Mouse (Mus musculus) MEL (cell line): ENCODE data around the gene Abhd17b. TPM values are rescaled to one million over a fixed set of nuclear protein-coding genes. Genes with fewer than 3 reads are reported as not detected.

Experiments
- DNase-seq: peaks from one replicate; pipeline ENCODE4 v3.0.0; 2011; ENCODE audit warnings: low read depth, low spot score
- H3K27ac ChIP-seq: 2 replicates; pipeline ENCODE4 v1.5.1; 2012; ENCODE audit warnings: low read depth, mild to moderate bottlenecking, control low read depth, low read length, moderate library complexity; ENCODE audit not compliant: control insufficient read depth
- H3K27me3 ChIP-seq, 2 experiments: fragments of 150-350 bp in 1 of 2; sonication (generic) in 1 of 2; 2 replicates each; pipeline ENCODE4 v1.6.1; 2012; ENCODE audit warnings: low read length in 2 of 2, mild to moderate bottlenecking in 2 of 2, improper control_type of control experiment in 1 of 2, moderate library complexity in 1 of 2; ENCODE audit not compliant: insufficient read depth in 2 of 2, control insufficient read depth in 1 of 2
- H3K36me3 ChIP-seq, 2 experiments: 2 replicates each; pipeline ENCODE4 v1.6.1; 2012 to 2014; ENCODE audit warnings: low read length in 2 of 2, improper control_type of control experiment in 1 of 2, inconsistent platforms in 1 of 2, mild to moderate bottlenecking in 1 of 2; ENCODE audit not compliant: insufficient read depth in 2 of 2, control insufficient read depth in 1 of 2
- H3K4me1 ChIP-seq, 2 experiments: fragments of 150-350 bp in 1 of 2; sonication (generic) in 1 of 2; 2 replicates each; pipeline ENCODE4 v1.6.1; 2012; ENCODE audit warnings: low read length in 2 of 2, improper control_type of control experiment in 1 of 2, mild to moderate bottlenecking in 1 of 2; ENCODE audit not compliant: insufficient read depth in 2 of 2, control insufficient read depth in 1 of 2
- H3K4me3 ChIP-seq, 2 experiments: fragments of 150-350 bp in 1 of 2; sonication (generic) in 1 of 2; 2 replicates each; pipeline ENCODE4 v1.5.1; 2012; ENCODE audit warnings: low read depth in 2 of 2, low read length in 2 of 2, mild to moderate bottlenecking in 2 of 2, moderate library complexity in 2 of 2, control low read depth in 1 of 2, improper control_type of control experiment in 1 of 2; ENCODE audit not compliant: control insufficient read depth in 1 of 2, insufficient read depth in 1 of 2
- H3K79me2 ChIP-seq: 2 replicates; pipeline ENCODE4 v1.6.1; 2012; ENCODE audit warnings: mild to moderate bottlenecking, low read length, moderate library complexity; ENCODE audit not compliant: control insufficient read depth, poor library complexity, insufficient read depth
- H3K9ac ChIP-seq: 2 replicates; pipeline ENCODE4 v1.6.1; 2012; ENCODE audit warnings: low read depth, mild to moderate bottlenecking, control low read depth, low read length, moderate library complexity; ENCODE audit not compliant: control insufficient read depth, poor library complexity, severe bottlenecking
- H3K9me3 ChIP-seq: fragments of 150-350 bp; sonication (generic); replicated peaks from 2 replicates; pipeline ENCODE4 v1.6.1; 2012; ENCODE audit warnings: mild to moderate bottlenecking, low read length, improper control_type of control experiment, moderate library complexity; ENCODE audit not compliant: insufficient read depth
- BHLHE40 ChIP-seq: IDR thresholded peaks from 2 replicates; pipeline ENCODE4 v1.6.1; 2012; ENCODE audit warnings: low read depth, mild to moderate bottlenecking, inconsistent platforms, low read length, improper control_type of control experiment, borderline replicate concordance
- CHD2 ChIP-seq: IDR thresholded peaks from 2 replicates; pipeline ENCODE4 v1.6.1; 2011; ENCODE audit warnings: low read length, improper control_type of control experiment
- E2F4 ChIP-seq: IDR thresholded peaks from 2 replicates; pipeline ENCODE4 v1.6.1; 2011; ENCODE audit warnings: low read depth, low read length, improper control_type of control experiment, borderline replicate concordance
- EP300 ChIP-seq, 2 experiments: IDR thresholded peaks; 2 replicates each; pipeline ENCODE4 v1.6.1; 2011; ENCODE audit warnings: improper control_type of control experiment in 2 of 2, low read length in 2 of 2, low read depth in 1 of 2, mild to moderate bottlenecking in 1 of 2
- ETS1 ChIP-seq: IDR thresholded peaks from 2 replicates; pipeline ENCODE4 v1.6.1; 2012; ENCODE audit warnings: low read depth, mild to moderate bottlenecking, inconsistent platforms, low read length, improper control_type of control experiment, moderate library complexity
- GABPA ChIP-seq: IDR thresholded peaks from 2 replicates; pipeline ENCODE4 v1.6.1; 2012; ENCODE audit warnings: low read depth, mild to moderate bottlenecking, inconsistent platforms, low read length, improper control_type of control experiment, moderate library complexity
- GATA1 ChIP-seq: IDR thresholded peaks from 2 replicates; pipeline ENCODE4 v1.6.1; 2011; ENCODE audit warnings: low read depth, low read length, improper control_type of control experiment
- KAT2A ChIP-seq: conservative IDR thresholded peaks from 2 replicates; pipeline ENCODE4 v1.6.1; 2012; ENCODE audit warnings: low read depth, low read length, improper control_type of control experiment, inconsistent platforms
- MAX ChIP-seq: IDR thresholded peaks from 2 replicates; pipeline ENCODE4 v1.6.1; 2011; ENCODE audit warnings: low read length, improper control_type of control experiment
- MAZ ChIP-seq: IDR thresholded peaks from 2 replicates; pipeline ENCODE4 v1.6.1; 2012; ENCODE audit warnings: low read depth, mild to moderate bottlenecking, inconsistent platforms, low read length, improper control_type of control experiment
- MXI1 ChIP-seq: IDR thresholded peaks from 2 replicates; pipeline ENCODE4 v1.6.1; 2011; ENCODE audit warnings: mild to moderate bottlenecking, low read depth, low read length, improper control_type of control experiment
- MYB ChIP-seq: IDR thresholded peaks from 2 replicates; pipeline ENCODE4 v1.6.1; 2011; ENCODE audit warnings: mild to moderate bottlenecking, low read depth, low read length, improper control_type of control experiment
- MYC ChIP-seq: IDR thresholded peaks from 2 replicates; pipeline ENCODE4 v1.6.1; 2011; ENCODE audit warnings: low read depth, mild to moderate bottlenecking, low read length, improper control_type of control experiment, moderate library complexity
- NELFE ChIP-seq: IDR thresholded peaks from 2 replicates; pipeline ENCODE4 v1.6.1; 2011; ENCODE audit warnings: low read depth, low read length, improper control_type of control experiment
- NRF1 ChIP-seq: IDR thresholded peaks from 2 replicates; pipeline ENCODE4 v1.6.1; 2014; ENCODE audit warnings: low read depth, mild to moderate bottlenecking, inconsistent platforms, low read length, improper control_type of control experiment, moderate library complexity; ENCODE audit not compliant: poor library complexity, insufficient read depth, severe bottlenecking
- POLR2AphosphoS2 ChIP-seq: IDR thresholded peaks from 2 replicates; pipeline ENCODE4 v1.6.1; 2011; ENCODE audit warnings: low read length, improper control_type of control experiment
- POLR2AphosphoS5 ChIP-seq: IDR thresholded peaks from 2 replicates; pipeline ENCODE4 v1.6.1; 2012; ENCODE audit warnings: low read depth, borderline replicate concordance, mild to moderate bottlenecking, inconsistent platforms, low read length, moderate library complexity, mixed read lengths
- SIN3A ChIP-seq: IDR thresholded peaks from 2 replicates; pipeline ENCODE4 v1.6.1; 2012; ENCODE audit warnings: low read length, improper control_type of control experiment, inconsistent platforms
- SMC3 ChIP-seq: IDR thresholded peaks from 2 replicates; pipeline ENCODE4 v1.6.1; 2011; ENCODE audit warnings: low read depth, low read length, improper control_type of control experiment
- TCF12 ChIP-seq: IDR thresholded peaks from 2 replicates; pipeline ENCODE4 v1.6.1; 2014; ENCODE audit warnings: low read depth, mild to moderate bottlenecking, inconsistent platforms, low read length, improper control_type of control experiment, moderate library complexity
- ZC3H11A ChIP-seq: IDR thresholded peaks from 2 replicates; pipeline ENCODE4 v1.6.1; 2012; ENCODE audit warnings: low read depth, mild to moderate bottlenecking, inconsistent platforms, low read length, improper control_type of control experiment
- ZNF384 ChIP-seq: IDR thresholded peaks from 2 replicates; pipeline ENCODE4 v1.6.1; 2012; ENCODE audit warnings: low read depth, mild to moderate bottlenecking, inconsistent platforms, low read length, improper control_type of control experiment
- polyA plus RNA-seq, 2 experiments: library from polyadenylated mRNA; stranded (reverse) in 1 of 2; unstranded in 1 of 2; fragments of >175 nt in 1 of 2; fragments of >200 nt in 1 of 2; gene quantifications; 2 replicates each; pipeline versions ENCODE4 v1.2.1 to v1.2.4; 2012; ENCODE audit warnings: low replicate concordance in 2 of 2, low read depth in 1 of 2; ENCODE audit not compliant: insufficient read length in 2 of 2, insufficient read depth in 1 of 2, missing spikeins in 1 of 2
- total RNA-seq: library from RNA; depleted of rRNA; stranded (reverse); fragments of 300-350 nt; gene quantifications from 2 replicates; pipeline ENCODE4 v1.2.3, GENCODE M21; 2012

Gene Abhd17b
- total and polyA plus RNA-seq, 3 experiments: 15.8 to 173 (median 16.1) TPM

DNA sequence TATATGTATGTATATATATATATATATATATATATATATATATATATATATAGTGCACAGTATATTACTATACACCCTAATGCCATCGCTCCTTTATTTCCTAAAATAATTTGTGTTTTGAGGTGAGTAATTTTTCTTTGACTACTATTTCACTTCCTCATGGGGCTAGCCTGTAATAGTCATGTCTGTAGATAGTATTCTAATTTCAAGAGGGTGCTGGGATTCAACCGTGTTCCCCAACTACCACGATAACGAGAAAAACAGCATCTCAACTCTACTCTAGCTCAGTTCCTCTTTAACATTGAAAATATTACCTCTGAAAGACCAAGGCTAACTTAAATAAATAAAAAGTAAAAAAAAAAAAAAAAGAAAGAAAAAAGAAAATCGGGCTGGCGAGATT, 75.4 kb downstream of the Abhd17b start:
- TF ChIP-seq CHD2 (no peak), MAX (no peak), MAZ (no peak), EP300 (IDR thresholded peaks at IDR 0.05; ENCODE audit: low read depth in 1 of 2, low read length in 2 of 2) (no peak), POLR2AphosphoS5 (no peak), POLR2AphosphoS2 (no peak), MYB (no peak), SMC3 (no peak), SIN3A (no peak)
- H3K27me3 ChIP-seq: no peaks in the 10 kb centered on the region
- H3K9me3 ChIP-seq: no peaks in the 10 kb centered on the region
- H3K4me3 ChIP-seq: no peak overlapping the region
- DNase-seq: no peak
- no peaks in the 10 kb centered on the region for H3K36me3 ChIP-seq
- H3K27ac ChIP-seq: no peak overlapping the region
- no peaks in the 10 kb centered on the region for H3K4me1 ChIP-seq
- no peaks in the 10 kb centered on the region for H3K79me2 ChIP-seq
- no peak overlapping the region for H3K9ac ChIP-seq

DNA sequence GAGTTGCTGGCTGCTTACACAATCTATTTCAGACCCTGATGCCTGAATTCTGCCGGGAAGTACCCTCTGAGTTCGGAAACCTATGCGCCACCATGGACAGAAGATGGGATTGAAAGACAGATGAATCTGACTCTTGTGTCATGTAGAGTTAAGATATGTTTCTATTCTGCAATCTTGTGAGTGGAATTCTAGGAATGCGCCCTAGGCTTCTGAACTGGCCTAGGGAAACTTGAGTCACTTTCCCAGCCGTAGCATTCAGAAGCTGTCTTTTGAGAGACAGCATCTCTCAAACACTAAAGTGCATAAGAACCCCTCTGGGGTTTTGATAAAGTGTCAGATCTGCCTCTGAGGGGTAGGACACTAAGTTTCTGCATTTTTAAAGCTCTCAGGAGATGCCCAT, 78.9 kb downstream of the Abhd17b start:
- H3K27ac ChIP-seq: no peak overlapping the region
- peaks cover 0 to 14% of the 10 kb centered on the region in 2 experiments; a peak in 2 of 4 replicates for H3K36me3 ChIP-seq
- DNase-seq: no peak
- TF ChIP-seq ZC3H11A (no peak), SMC3 (no peak), TCF12 (no peak), BHLHE40 (no peak), GATA1 (no peak), ZNF384 (no peak), MYC (no peak)
- no peaks in the 10 kb centered on the region for H3K79me2 ChIP-seq
- H3K9ac ChIP-seq: no peak overlapping the region
- peaks cover 0 to 8% of the 10 kb centered on the region in 2 experiments; a peak in 3 of 4 replicates for H3K4me1 ChIP-seq
- no peaks in the 10 kb centered on the region for H3K27me3 ChIP-seq
- no peaks in the 10 kb centered on the region for H3K9me3 ChIP-seq
- H3K4me3 ChIP-seq: no peak overlapping the region

DNA sequence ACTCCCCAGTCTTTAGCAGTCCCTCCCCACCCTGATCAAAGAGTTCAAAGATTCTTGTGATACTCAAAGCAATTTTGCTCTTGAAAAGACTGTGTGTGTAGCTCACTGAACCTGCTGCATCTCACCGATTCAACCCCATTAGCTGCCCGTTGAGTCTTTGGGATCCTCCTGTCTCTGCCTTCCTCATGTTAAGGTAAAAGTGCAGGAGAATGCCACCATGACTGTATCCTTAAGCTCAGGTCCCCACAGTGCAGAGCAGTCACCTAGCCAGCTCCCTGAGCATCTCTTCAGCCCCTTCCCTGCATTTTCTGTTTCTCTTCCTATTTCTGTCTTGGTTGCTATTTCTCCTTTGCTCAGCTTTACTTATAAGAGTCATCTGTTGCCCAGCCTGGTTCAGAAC, 80.2 kb downstream of the Abhd17b start:
- H3K4me3 ChIP-seq: no peak overlapping the region
- H3K36me3 ChIP-seq: peaks cover 0 to 17% of the 10 kb centered on the region in 2 experiments; a peak in 2 of 4 replicates
- no peak overlapping the region for H3K9ac ChIP-seq
- TF ChIP-seq GABPA (no peak), E2F4 (no peak), SMC3 (no peak), MAZ (no peak), ETS1 (no peak), KAT2A (no peak), NRF1 (no peak), GATA1 (no peak), NELFE (no peak), MYC (no peak), MXI1 (no peak)
- no peaks in the 10 kb centered on the region for H3K27me3 ChIP-seq
- no peaks in the 10 kb centered on the region for H3K79me2 ChIP-seq
- DNase-seq: no peak
- H3K4me1 ChIP-seq: peaks cover 0 to 9% of the 10 kb centered on the region in 2 experiments; a peak in 3 of 4 replicates
- H3K27ac ChIP-seq: no peak overlapping the region
- H3K9me3 ChIP-seq: no peaks in the 10 kb centered on the region
